In genomic region chr15:78572658-78573397, GRCm38 (mm10) we compare ENCODE assay signal across 9 mouse cellular contexts. TPM values are rescaled to one million over a fixed set of nuclear protein-coding genes. Genes with fewer than 3 reads are reported as not detected.
DNase-seq lines count a peak whose midpoint lies in the region; ATAC-seq and TF ChIP-seq lines count a peak whose summit lies in the region.
"Had no signal": no experiment of that assay in that cellular context is flagged by ENCODE, and none has a peak within 500 bp of the region (broad histone marks: within the 10 kb centered on the region; RNA-seq: fewer than 3 reads in every experiment).

Gene Rac2 (minus strand): TSS chr15:78572783.

- intact Hi-C loops in left cerebral cortex, postnatal 4 days (cut with DNase I) = no loop called here

- peaks cover 51% of the 10 kb centered on the region for H3K4me1 ChIP-seq in erythroblast, embryonic 14.5 days (ENCODE audit: control insufficient read depth)
- H3K4me1 ChIP-seq in liver, postnatal 0 days (ENCODE audit: insufficient read depth) = peaks cover 32% of the 10 kb centered on the region
- H3K4me1 ChIP-seq: embryonic facial prominence, embryonic 12.5 days; neural tube, embryonic 12.5 days had no signal

- DNase-seq in T-cell, adult 2 months (ENCODE audit: low spot score) = peak; percentile 59
- peak; percentile 80 for DNase-seq in liver, postnatal 0 days
- DNase-seq in spleen, postnatal 14 days (ENCODE audit: low spot score in 2 of 2) = peak; percentile 58 to 70
- no peak for DNase-seq in cerebellum, adult 18-20 months
- DNase-seq in adrenal gland, adult (ENCODE audit: inconsistent age in 2 of 2, low spot score in 1 of 2) = no peak
- no peak for DNase-seq in left cerebral cortex, postnatal 4 days

- ATAC-seq in liver, postnatal 0 days = peak; percentile 55

- TF ChIP-seq CTCF in liver, postnatal 0 days (IDR thresholded peaks at IDR 0.05; ENCODE audit: low read depth) = no peak

- H3K27me3 ChIP-seq in erythroblast, embryonic 14.5 days (ENCODE audit: control insufficient read depth) = no peaks in the 10 kb centered on the region
- H3K27me3 ChIP-seq in liver, postnatal 0 days (ENCODE audit: insufficient read depth, low read length) = no peaks in the 10 kb centered on the region
- H3K27me3 ChIP-seq: embryonic facial prominence, embryonic 12.5 days; neural tube, embryonic 12.5 days had no signal

- H3K9me3 ChIP-seq in erythroblast, embryonic 14.5 days (ENCODE audit: control insufficient read depth, low read length) = no peaks in the 10 kb centered on the region
- no peaks in the 10 kb centered on the region for H3K9me3 ChIP-seq in liver, postnatal 0 days (ENCODE audit: low read length)
- H3K9me3 ChIP-seq: embryonic facial prominence, embryonic 12.5 days; neural tube, embryonic 12.5 days had no signal

- H3K4me3 ChIP-seq in erythroblast, embryonic 14.5 days (replicated peaks) = peak within 1 kb of the TSS; percentile 64
- peak within 1 kb of the TSS; percentile 57 for H3K4me3 ChIP-seq in liver, postnatal 0 days (ENCODE audit: low read depth, low read length)
- H3K4me3 ChIP-seq: embryonic facial prominence, embryonic 12.5 days; neural tube, embryonic 12.5 days had no signal

- peak within 1 kb of the TSS; percentile 68 for H3K9ac ChIP-seq in liver, postnatal 0 days (replicated peaks)
- H3K9ac ChIP-seq: embryonic facial prominence, embryonic 12.5 days; neural tube, embryonic 12.5 days had no signal

- H3K4me2 ChIP-seq in liver, postnatal 0 days (ENCODE audit: low read depth, low read length) = peak within 1 kb of the TSS; percentile 67
- H3K4me2 ChIP-seq: embryonic facial prominence, embryonic 12.5 days; neural tube, embryonic 12.5 days had no signal

- peak within 1 kb of the TSS; percentile 91 for H3K27ac ChIP-seq in liver, postnatal 0 days (ENCODE audit: low read depth)
- H3K27ac ChIP-seq: embryonic facial prominence, embryonic 12.5 days; neural tube, embryonic 12.5 days had no signal

- 23% methylated on average over 8 of the region's 8 CpGs for WGBS in liver, postnatal 0 days (ENCODE audit: insufficient replicate concordance)

- peaks cover 29% of the 10 kb centered on the region for H3K36me3 ChIP-seq in erythroblast, embryonic 14.5 days (ENCODE audit: control insufficient read depth)
- H3K36me3 ChIP-seq in liver, postnatal 0 days (replicated peaks; ENCODE audit: insufficient read depth, low read length) = peaks cover 25% of the 10 kb centered on the region
- H3K36me3 ChIP-seq: embryonic facial prominence, embryonic 12.5 days; neural tube, embryonic 12.5 days had no signal

- TF ChIP-seq EP300 in liver, postnatal 0 days (IDR thresholded peaks at IDR 0.05; ENCODE audit: low read depth) = no peak

RNA-seq across cellular contexts. Expression of gene Rac2, which starts in this region (rescaled TPM):
- 12.7 and 13.9 TPM in 2 replicates for polyA plus RNA-seq in erythroblast, embryonic 14.5 days (2012)
- 120 and 127 TPM in 2 replicates for polyA plus RNA-seq in liver, postnatal 0 days (2015; fragmentation: Nextera tagmentation; extraction: Ambion mirVana)
- total RNA-seq in left cerebral cortex, postnatal 4 days (2021) = 1 to 10 TPM; 1.4 to 4.2 TPM

Comparison
In these comparisons a context has a peak if more than half of its experiments do, and no peak if none do; other contexts are left out.
1. DNase-seq: peak in T-cell, adult 2 months (single experiment), liver, postnatal 0 days (single experiment) and spleen, postnatal 14 days (2 of 2); none in cerebellum, adult 18-20 months (0 of 2), adrenal gland, adult (0 of 2) and left cerebral cortex, postnatal 4 days (single experiment).